Mouse (Mus musculus) T-helper 2 cell (primary cell): ENCODE measurements around the gene Cpn1.

Experiments
- in situ Hi-C: fragments of 300-600 bp; cut with MboI, MseI; formaldehyde crosslinking; loops from one replicate; pipeline ENCODE4 v1.15.1; 2025; ENCODE audit warnings: high pct_unique_total_duplicates

Gene Cpn1

GRCm38 (mm10) chr19:43912775-43913486, 73.4 kb downstream of the Cpn1 start:
- in situ Hi-C loops, result no loop called here

- in situ Hi-C loops, result no loop called here
Observed at GRCm38 (mm10) chr19:43906492-43906891, 79.9 kb downstream of the Cpn1 start.
